Mouse (Mus musculus): ENCODE measurements around the gene Hivep3.

The Hivep3 gene

DNA sequence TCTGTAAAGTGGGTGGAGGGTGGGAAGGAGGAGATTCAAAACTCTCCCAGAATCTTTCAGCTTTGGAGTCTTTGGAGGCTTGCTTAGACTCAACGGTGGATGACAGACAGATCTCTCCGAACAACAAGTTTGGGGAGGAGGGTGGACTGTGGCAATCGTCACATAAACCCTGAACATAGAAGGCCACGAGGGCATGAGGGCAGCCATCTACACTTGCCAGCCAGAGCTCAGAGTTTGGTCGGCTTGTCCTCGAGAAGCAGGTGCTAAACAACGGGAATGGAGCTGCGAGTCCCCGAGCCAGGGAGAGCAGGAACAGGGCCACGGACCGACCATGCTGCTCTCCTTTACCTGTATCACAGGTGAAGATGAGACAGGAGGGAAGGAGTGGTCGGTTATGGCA, 242.2 kb downstream of the Hivep3 start:
- no peak for DNase-seq (ENCODE audit: low read depth, low spot score)

DNA sequence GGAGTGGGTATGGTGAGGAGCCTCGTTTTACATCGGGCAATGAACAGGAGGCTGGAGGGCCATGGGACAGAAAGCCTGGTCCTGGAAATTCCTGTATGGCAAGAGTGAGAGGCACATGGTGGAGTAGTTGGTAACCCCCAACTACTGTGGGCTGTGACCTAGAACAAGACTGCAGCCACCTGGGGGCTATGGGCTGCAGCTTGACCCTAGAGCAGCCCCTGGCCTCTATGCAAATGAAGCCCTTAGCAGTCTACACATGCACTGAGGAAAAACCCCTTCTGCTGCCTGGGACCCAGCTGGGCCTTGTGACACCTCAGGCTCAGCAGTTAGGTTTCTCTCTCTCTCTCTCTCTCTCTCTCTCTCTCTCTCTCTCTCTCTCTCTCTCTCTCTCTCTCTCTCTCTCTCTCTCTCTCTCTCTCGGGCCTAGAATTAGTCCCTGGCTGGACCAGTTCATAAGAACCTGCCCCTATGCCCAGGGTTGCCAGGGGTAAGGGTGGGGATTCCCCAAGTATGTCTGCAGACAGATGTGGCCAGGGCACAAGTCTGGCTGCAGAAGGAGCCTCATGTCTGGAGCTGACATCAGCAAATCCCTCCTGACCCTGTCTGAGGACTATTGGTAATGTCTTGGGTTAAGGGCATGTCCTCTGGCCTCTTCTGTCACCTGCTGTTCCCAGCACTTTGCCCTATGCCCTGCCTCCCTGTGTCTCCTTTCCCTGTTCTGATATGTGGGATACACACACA, 243.0 kb downstream of the Hivep3 start:
- DNase-seq (ENCODE audit: low read depth, low spot score) = no peak

DNA sequence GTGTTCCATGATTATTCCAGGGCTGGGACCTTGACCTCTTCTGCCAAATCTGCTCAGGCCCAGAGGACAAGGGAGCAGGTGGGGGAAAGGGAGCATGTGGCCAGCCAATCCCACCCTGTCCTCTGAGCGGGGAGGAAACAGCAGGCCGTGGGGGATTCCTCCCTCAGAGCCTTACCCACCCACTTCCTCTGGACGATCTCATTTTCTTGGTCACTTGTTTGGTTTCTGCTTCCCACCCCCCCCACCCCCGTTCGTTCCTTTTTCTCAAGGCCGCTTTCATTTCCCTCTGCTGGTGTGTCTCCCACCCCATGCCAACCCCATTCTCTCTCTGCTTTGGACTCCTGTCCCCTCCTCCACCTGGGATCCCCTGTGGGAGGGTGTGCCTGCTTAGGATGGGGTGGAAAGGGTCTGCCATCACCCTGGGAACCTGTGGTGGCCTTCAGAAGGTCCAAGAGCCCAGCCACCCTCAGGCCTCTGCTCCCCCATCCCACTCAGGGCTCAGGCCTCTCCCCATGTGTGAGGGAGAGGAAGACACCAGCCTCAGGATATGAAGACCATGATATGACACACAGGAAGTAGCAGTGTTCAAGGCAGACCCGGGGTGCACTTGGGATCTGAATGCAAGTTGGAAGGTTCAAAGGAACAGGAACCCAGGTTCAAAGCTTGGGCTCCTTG, 244.4 kb downstream of the Hivep3 start:
- DNase-seq (ENCODE audit: low read depth, low spot score) = no peak

DNA sequence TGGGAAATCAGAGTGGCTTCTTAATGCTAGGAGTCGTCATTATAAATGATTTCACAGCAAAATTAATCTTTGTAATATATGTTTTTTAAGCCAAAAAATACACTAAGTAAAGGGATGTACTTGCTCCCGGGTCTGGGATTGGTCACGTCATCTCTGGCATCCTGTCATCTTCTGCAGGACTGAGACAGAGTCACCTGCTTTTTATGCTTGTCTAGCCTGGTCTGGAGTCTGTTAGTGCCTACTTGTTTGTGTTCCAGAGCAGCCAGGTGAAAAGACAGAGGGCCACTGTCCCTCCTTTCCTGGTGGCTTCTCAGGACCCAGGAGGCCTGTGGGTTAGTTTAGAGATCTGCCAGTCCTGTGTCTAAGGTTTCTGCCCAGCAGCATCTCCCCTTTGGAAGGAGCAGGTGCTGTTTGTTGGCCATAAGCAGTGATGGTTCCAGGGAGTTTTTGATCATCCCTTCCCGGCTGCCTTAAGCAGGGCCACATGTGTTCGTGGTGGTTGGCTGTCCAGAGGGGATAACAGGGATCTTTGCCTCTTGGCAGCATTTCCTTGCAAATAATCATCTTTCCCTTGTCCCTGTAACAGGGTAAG, 245.8 kb downstream of the Hivep3 start:
- DNase-seq (ENCODE audit: low read depth, low spot score) = no peak

DNA sequence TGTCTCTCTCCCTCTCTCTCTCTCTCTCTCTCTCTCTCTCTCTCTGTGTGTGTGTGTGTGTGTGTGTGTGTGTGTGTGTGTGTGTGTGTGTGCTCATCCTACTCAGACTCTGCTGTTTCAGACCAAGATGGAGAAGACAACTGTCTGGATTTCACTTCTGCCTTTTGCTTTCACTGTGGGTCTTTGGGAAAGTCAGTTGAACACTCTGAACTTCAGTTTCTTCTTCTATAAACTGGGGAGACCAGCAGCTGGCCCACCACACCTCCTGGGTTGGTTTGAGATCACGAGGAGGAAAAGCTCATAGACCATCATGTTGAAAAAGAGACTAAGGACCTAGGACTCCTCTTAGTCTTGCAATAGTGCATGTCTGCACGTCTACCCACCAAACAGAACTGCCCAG, 246.3 kb downstream of the Hivep3 start:
- DNase-seq (ENCODE audit: low read depth, low spot score) = no peak

DNA sequence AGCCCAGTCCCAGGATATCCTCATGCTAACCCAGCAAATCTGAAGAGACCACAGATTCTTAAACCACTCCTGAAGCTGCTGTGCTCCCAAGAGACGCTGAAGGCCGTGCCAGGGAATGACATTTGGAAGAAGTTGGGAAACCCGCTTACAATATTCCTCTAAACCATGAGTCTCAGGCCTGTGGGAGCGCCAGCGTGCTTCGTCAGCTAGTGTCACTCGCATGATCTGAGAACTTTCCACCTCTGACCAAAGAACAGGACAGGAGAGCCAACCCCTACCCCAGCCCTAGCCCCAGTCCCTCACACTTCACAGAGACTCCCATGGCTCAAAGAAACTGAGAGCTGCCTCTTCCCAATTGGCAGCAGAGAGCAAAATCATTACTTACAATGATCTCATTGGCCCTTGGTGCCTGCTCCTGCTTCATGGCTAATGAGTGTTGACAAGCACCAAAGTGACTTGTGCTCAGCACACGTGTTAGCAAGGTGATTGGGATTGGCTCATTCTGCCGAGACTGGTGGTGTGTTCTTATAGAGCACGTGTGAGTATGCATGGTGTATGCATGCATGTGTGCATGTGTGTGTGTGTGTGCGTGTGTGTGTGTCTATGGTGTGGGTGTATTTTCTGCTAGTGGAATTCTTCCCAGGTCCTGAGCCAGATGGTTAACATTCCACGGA, 247.6 kb downstream of the Hivep3 start:
- no peak for DNase-seq (ENCODE audit: low read depth, low spot score)

DNA sequence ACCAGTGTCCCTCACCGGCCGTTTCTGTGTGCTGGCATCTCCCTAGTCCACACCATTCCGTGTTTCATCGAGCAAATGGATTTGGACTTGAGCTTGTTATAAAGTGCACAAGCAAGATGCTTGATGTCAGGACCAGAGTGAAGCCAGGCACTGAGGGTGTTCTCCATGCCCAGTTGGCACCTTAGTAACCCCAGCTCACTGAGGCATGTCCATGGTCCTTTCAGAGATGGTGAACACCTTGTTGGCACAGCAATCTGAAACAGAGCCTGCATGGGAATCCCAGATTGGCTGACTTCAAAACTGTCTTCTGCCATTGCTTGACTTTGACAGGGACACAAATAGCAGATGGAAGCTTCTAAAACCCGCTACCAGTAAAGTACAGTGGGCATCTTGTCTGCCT, 252.5 kb downstream of the Hivep3 start:
- DNase-seq (ENCODE audit: low read depth, low spot score) = no peak

DNA sequence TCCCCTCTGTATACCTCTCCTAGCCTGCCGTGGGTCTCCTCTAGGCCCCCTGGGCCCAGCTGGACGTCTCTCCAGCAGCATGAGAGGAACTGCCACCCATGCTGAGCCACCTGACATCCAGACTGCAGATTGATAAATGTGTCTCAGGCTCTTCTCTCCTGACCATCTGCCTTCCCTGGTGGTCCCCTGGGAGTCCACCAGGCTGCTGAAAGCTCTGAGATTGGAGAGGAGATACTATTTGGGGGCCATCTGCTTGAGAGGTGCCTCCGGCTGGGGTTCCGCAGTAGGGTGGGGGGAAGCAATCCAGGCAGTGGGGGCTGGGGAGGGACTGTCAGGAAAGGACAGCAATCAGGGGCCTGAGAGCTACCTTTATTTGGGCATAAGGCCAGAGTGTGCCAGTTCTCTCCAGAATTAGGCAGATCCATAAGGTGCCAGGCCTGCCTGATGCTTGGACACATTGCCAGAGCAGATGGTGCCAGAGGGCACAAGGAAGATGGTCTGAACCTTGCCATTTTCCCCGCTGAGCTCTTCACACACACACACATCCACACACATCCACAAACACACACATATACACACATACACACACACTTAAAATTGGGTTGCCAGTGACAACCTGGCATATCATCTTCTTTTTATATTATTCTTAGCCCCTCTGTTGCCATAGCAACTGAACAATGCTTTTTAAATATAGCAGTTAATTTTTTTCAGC, 253.2 kb downstream of the Hivep3 start:
- DNase-seq (ENCODE audit: low read depth, low spot score) = peak; percentile 56

DNA sequence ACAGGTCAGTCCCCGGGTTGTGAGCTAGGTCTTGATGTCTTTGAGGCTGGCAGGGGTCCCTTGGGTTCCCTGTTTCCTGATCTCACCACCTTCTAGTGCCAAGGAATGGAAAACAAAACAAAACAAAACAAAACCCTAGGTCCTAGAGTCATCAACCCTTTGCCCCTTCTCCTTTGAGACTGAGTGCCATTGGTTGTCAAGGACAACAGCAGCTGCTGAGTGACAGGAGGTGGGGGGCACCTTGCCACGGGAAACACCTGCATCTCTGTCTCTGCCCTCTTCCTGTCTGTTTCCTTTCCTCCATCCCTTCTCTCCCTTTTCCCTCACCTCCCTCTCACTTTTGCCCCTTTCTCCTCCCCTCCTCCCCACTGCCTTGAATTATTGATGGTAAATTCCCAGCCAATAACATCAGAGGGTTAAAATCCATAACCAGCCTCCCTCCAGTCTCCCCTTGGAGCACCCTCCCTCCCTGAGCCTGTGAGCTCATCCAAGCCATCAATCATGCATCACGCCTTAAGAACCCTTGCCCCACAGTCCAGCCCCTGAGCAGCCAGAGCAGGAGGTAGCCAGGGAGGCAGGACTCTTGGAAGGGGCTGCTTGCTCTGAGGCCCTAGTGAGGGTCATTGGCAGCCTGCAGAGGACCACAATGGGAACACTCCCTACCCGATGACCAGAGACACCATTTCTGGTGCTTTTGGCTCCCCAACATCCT, 253.9 kb downstream of the Hivep3 start:
- DNase-seq (ENCODE audit: low read depth, low spot score) = no peak

DNA sequence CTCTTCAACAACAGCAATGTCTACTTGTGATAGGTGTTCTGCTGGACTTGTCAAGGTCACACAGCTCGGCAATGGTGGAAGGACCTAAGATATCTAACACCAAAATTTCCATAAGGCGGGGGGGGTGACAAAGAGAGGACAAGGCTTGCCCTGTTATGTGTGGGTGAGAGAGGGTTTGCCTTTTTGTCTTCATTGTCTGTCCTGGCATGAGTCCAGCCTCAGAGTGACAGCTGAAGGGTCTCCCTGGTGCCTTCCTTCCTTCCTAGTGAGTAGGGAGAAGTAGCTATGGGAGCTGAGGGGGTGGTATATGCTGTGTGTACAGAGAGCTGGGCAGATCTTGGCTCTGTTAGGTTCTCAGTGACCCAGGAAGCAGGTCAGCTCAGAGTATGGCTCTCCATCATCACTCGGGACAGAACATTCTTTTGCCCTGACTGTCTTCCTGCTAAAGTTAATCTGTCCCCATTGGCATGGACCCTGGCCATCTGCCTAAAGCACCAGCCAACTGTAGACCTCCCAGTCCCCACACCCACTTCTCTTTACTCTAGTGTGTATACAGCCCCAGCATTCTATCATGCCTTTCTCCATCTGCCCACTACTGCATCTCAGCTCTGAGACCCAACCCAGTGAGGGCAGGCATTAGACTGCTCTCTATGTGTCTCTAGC, 255.6 kb downstream of the Hivep3 start:
- no peak for DNase-seq (ENCODE audit: low read depth, low spot score)

DNA sequence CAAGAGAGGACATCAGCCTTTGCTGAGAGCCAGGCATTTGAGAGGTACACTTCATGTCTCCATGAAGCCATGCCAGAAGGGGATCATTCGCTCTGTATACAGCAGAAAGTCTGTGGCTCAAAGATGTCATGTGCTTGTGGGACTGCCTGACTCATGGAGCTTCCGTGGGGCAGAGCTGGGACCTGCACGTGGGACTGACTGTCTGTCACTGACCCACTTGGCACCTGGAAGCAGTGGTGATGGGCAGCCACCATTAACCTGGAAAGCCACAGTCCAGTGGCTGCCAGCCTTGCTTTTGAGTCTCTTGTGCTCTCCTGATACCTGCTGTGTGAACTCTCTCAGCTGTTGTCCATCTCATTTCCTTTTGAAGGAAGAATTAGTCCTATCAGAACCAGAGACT, 256.8 kb downstream of the Hivep3 start:
- DNase-seq (ENCODE audit: low read depth, low spot score) = no peak

DNA sequence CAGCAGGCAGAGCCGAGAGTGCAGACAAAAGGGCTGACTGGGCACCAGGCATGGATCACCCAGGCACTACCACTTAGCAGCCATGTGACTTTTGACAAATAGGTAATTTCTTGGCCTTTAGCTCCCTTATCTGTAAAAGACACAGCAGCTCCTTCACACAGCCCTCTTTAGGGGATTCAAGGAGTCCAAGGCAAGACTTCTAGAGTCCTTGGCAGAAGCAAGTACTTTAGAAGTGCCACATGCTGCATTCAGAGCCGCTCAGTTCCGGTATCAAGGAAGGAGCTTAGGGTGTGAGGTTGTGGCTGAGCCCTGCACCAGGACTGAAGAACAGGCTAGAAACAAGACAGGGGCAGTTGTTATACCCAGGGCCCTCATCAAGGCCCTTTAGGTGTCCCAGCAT, 257.3 kb downstream of the Hivep3 start:
- DNase-seq (ENCODE audit: low read depth, low spot score) = no peak

DNA sequence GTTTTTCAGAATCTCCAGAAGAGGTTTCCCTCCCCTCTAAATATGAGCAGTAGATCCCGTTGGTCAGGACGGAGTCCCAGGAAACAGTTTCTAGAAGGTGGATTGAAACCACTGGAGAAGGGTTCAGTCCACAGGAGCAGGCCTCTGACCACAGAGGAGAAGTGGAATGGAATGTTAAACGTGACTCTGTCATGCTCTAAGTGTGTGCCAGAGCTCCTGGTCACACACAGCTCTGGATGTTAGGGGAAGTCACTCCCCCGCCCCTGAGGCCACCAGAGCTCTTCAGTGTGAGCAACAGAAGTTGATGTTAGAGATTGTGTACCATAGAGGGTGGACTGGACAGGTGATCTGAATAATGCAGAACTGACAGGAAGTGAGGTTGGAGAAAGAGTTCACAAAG, 258.2 kb downstream of the Hivep3 start:
- DNase-seq (ENCODE audit: low read depth, low spot score) = no peak

DNA sequence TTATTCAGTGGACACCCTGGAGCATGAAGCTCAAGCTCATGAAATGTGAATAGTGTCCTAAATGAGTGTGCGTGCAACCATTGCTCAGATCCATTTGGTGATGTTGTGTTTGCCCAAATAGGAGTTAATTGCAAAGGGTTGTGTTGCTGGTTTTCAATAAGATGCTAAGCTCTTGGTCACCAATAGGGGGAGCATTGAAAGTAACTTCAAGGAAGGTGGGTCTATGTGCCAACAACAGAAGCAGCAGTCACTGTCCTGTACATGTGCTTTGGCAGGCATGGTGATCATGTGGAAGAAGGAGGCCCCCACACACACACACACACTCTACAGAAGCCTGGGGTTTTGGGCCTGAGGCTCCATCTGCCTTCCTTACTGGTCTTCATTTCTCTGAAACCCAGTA, 262.8 kb downstream of the Hivep3 start:
- no peak for DNase-seq (ENCODE audit: low read depth, low spot score)

DNA sequence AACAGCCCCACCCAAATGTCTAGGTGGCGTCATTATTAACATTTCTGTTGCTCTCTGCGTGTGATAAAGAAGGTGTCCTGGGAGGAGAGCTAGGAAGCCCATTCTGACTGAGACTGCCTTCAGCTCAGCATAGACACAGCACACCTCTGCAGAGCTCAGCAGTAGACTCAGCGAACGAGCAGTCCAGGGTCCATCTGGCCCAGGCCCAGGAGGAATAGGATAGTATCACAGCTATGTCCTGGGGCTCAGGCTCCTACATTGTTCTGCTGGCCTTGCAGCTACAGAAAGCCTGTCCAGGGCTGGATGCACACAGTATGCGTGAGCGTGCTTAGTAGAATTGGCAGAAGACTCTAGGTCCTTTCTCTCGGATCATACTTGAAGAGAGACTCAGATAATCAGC, 263.8 kb downstream of the Hivep3 start:
- DNase-seq (ENCODE audit: low read depth, low spot score) = no peak

DNA sequence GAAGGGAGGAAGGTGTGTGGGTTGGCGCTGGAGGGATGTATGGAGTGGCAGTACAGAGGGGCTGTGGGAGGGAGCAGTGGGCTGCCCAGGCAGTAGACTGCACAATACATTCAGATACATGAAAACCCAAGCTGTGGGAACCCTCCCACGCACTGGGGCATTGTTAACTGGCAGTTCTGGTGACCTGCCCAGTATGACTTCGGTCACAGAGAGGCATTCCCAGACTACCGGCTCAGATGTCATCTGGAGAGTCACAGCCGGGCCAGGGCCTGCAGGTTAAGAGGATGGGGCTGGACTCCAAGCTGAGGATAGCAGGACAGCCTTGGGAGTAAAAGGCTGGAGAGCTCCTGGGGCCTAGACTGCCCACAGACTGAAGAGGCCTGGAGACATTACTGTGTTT, 265.3 kb downstream of the Hivep3 start:
- DNase-seq (ENCODE audit: low read depth, low spot score) = no peak

DNA sequence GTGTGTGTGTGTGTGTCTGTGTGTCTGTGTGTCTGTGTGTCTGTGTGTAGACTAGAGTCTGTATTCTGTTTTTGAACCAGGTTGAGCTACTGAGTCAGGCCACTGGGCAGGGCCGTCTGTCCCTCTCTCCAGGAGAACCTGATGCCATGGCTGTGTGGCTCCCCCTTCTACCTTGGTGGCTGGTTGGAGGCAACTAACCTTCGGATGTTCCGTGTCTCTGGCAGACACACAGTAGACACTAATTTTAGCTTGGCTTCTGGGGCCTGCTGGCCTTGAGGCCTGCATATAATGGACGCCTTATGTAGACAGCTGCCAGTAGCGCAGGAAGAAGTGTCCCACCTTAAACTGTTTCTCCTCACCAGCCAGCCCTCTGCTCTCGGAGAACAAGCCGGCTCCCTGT, 267.3 kb downstream of the Hivep3 start:
- no peak for DNase-seq (ENCODE audit: low read depth, low spot score)

DNA sequence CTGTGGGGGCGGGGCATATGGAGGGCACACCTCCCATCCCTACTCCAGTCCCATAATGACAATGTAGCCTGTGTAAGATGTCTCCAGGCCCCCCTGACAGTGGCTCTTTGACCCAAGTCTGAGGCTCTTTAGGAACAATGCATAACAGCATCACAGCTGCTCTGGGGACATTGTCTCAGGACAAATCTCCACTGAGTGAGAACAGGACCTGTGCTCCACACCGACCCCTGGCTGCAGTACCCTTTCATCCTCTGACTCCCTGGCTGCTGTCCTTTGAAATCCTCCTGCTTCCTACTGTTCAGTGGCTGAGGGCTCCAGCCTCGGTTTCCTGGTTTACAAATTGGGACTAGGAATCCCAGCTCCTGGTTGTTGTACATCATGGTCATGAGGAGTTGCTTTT, 269.4 kb downstream of the Hivep3 start:
- no peak for DNase-seq (ENCODE audit: low read depth, low spot score)

DNA sequence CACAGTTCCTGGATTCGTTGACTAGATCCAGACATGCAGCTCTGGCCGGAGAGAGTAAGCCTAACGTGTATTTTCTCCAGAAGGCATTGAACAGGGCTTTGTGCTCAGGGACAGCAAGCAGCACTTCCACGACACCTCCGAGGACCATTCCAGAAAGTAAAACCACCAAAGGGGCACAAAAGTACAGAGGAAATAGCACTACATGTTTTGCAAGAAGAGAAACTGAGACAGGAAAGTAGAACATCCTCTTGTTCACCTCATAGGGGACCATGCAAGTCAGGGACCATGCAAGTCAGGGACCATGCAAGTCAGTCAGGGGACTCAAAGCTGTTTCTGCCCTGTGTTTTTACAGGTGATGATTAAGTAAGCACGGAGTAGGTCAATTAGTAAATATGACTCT, 272.5 kb downstream of the Hivep3 start:
- DNase-seq (ENCODE audit: low read depth, low spot score) = no peak

DNA sequence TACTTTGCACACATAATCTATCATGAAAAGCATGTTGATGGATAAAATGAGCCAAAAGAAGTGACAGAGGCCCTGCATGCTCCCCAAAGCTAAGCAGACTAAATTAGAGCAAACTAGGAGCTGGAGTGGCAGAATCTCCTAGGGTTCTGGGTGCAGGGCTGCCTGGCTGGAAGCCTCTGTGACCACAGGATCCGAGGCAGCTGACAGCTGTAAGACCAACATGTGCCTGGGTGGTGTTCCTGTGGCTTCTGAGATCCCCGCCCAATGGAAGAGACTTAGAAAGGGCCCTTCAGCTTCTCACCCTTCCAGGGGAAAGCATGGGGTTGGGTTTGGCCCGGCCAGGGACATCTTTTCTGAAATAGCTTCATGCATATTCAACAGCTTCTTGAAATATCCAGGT, 274.3 kb downstream of the Hivep3 start:
- no peak for DNase-seq (ENCODE audit: low read depth, low spot score)

DNA sequence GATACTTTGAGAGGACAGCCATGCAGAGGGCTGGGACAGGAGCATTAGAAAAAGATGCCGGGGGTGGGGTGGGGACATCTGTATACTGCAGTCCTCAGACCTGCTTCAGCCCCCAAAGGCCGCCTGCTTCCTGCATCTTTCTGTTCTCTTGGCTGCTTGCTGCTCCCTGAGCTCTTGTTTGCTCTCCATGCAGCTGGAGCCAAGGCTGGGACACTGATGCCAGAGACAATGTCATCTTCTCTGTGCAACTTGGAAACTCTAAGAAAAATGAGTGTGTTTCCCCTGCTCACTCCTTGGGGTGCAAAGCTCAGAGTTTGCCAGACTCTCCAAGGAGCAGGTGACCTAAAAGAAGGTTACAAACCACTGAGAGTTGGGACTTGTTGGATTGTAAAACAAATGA, 275.6 kb downstream of the Hivep3 start:
- DNase-seq (ENCODE audit: low read depth, low spot score) = no peak
